Mouse (Mus musculus) intestine, embryonic 16.5 days (tissue): ENCODE measurements around the gene AI597479. TPM values are rescaled to one million over a fixed set of nuclear protein-coding genes. Genes with fewer than 3 reads are reported as not detected.

Experiments used
- ATAC-seq: fragments of 200-750 bp; cut with Nextera tagmentation; 2 replicates; pipeline ENCODE4 v1.8.0; 2017; ENCODE audit warnings: moderate TSS enrichment, moderate library complexity
- H3K27ac ChIP-seq: fragments of 300-500 bp; sonication (generic); 2 replicates; pipeline ENCODE4 v1.5.1; 2014; ENCODE audit warnings: mild to moderate bottlenecking, low read length
- H3K27me3 ChIP-seq: fragments of 300-500 bp; sonication (generic); replicated peaks from 2 replicates; pipeline ENCODE4 v1.6.1; 2014; ENCODE audit warnings: low read length, control low read depth, mixed read lengths; ENCODE audit not compliant: control insufficient read depth, insufficient read depth
- H3K36me3 ChIP-seq: fragments of 300-500 bp; sonication (generic); 2 replicates; pipeline ENCODE4 v1.6.1; 2014; ENCODE audit warnings: low read length, control low read depth; ENCODE audit not compliant: control insufficient read depth, insufficient read depth
- H3K4me1 ChIP-seq: fragments of 300-500 bp; sonication (generic); 2 replicates; pipeline ENCODE4 v1.6.1; 2014; ENCODE audit warnings: low read length, control low read depth, mixed read lengths; ENCODE audit not compliant: control insufficient read depth, insufficient read depth
- H3K4me2 ChIP-seq: fragments of 300-500 bp; sonication (generic); 2 replicates; pipeline ENCODE4 v1.6.1; 2014; ENCODE audit warnings: low read depth, low read length, control low read depth
- H3K4me3 ChIP-seq: fragments of 300-500 bp; sonication (generic); 2 replicates; pipeline ENCODE4 v1.5.1; 2014; ENCODE audit warnings: mild to moderate bottlenecking, low read length
- H3K9ac ChIP-seq: fragments of 300-500 bp; sonication (generic); 2 replicates; pipeline ENCODE4 v1.6.1; 2014; ENCODE audit warnings: low read depth, low read length
- H3K9me3 ChIP-seq: fragments of 300-500 bp; sonication (generic); 2 replicates; pipeline ENCODE4 v1.6.1; 2016; ENCODE audit warnings: low read length, control low read depth; ENCODE audit not compliant: control insufficient read depth
- WGBS: fragments of 180-500 bp; shearing (Covaris S2); extraction: QIAGEN DNeasy Blood & Tissue Kit; methylation state at CpG from one replicate; pipeline ENCODE4 v1.1.7; 2014; 5-methylcytosine and 5-hydroxymethylcytosine counted together
- polyA plus RNA-seq: library from polyadenylated mRNA; unstranded; fragments of >200 nt; fragmentation: Nextera tagmentation; extraction: Ambion mirVana; gene quantifications from 2 replicates; pipeline ENCODE4 v1.2.1, GENCODE M21; 2015

Gene AI597479
- polyA plus RNA-seq, 1 experiment from 2014 or later, result 22.3 TPM

DNA sequence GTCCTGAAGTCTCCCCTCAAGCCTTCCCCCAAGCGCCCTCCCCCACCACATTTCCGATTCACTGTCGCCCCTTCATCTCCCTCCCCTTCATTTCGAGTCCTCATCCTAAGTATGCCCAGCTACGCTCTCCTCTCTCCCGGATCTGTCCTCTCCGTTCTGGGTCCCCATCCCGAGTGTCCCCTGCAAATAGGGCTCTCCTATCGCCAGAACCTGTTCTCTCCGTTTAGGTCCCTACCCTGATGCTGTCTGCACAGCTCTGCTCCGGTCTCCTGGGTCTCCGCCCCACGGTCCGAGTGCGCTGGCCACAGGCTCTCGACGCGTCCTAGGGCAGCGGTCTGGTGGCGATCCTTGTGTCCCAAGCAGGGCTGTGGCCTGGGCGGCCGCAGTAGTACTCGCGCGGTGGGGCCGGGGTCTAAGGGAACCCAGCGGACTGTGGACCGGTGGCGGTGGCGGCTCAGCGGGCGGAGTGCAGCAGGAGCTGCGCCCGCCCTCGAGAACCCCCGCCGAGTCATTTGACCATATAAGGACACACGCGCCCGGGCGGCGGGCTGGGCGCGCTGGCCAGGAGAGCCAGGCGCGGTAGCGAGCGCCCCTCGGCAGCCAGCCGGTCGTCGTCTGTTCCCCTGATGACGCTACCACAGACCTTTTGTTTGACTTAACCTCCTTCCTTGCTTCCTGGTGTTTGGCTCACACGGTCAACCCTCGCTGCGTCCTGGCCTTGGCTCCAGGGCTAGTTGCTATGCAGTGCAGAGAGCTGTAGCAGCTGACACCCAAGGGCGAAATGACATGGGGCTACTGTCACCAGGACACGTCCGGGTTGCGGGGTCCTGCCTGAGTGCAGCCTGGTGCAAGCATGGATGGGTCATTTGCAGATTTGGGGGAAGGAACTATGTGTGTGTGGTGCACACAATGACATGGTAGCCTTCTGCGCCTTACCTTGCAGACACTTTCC is 65.2 kb downstream of the AI597479 start:
- Histone ChIP-seq H3K4me2 (peak overlapping the region; percentile 74), H3K27me3 (no peaks in the 10 kb centered on the region), H3K36me3 (no peaks in the 10 kb centered on the region), H3K9ac (peak overlapping the region; percentile 93), H3K4me1 (peaks cover 46% of the 10 kb centered on the region), H3K4me3 (peak overlapping the region; percentile 88), H3K27ac (peak overlapping the region; percentile 93), H3K9me3 (no peaks in the 10 kb centered on the region)
- ATAC-seq, result peak; percentile 95
- WGBS, result 4% methylated on average over 61 of the region's 61 CpGs

DNA sequence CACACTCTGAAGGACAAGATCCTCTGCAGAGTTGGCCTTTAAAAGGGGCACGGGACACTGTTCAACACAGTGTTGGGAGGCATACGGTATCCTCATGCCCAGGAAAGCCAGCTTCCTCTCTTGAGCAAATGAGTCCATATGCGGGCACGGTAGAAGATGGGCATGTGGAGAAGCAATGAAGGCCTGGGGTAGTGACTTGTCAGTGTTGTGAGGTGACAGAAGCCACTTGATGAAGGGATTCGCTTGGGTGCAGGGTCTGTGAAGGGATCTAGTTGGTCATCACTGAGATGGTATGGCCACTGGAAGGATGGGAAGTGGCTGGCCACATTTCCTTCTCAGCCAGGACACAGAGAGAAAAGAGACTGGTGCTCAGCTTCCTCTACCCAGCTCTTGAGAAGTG is 66.1 kb downstream of the AI597479 start:
- WGBS, result 96% methylated on average over 5 of the region's 5 CpGs
- Histone ChIP-seq H3K4me1 (peaks cover 39% of the 10 kb centered on the region), H3K36me3 (no peaks in the 10 kb centered on the region), H3K4me2 (no peak overlapping the region), H3K9me3 (no peaks in the 10 kb centered on the region), H3K4me3 (no peak overlapping the region), H3K9ac (no peak overlapping the region), H3K27me3 (no peaks in the 10 kb centered on the region), H3K27ac (no peak overlapping the region)
- no peak for ATAC-seq

Other genes with a start within 250 kb of the AI597479 start
- 61.6 and 65.6 TPM in 2 replicates for gene Mrps9, start 247.5 kb upstream of the AI597479 start, polyA plus RNA-seq
- 3.6 TPM in 2 replicates for gene Gpr45, start 145.8 kb upstream of the AI597479 start, polyA plus RNA-seq
- 8.6 and 9.8 TPM in 2 replicates for gene Tgfbrap1, start 73 bp upstream of the AI597479 start, polyA plus RNA-seq
- 51.2 and 58.4 TPM in 2 replicates for gene Fhl2, start 98.3 kb downstream of the AI597479 start, polyA plus RNA-seq